Mouse (Mus musculus) bone marrow, adult 2 months (tissue): ENCODE data around the gene Tspo. TPM values are rescaled to one million over a fixed set of nuclear protein-coding genes. Genes with fewer than 3 reads are reported as not detected.

Experiments
- H3K27ac ChIP-seq: fragments of 200-500 bp; 2 replicates; pipeline ENCODE4 v1.5.1; 2012; ENCODE audit warnings: low read depth, mild to moderate bottlenecking, control low read depth, inconsistent platforms, low read length; ENCODE audit not compliant: control insufficient read depth, poor library complexity, insufficient read depth
- H3K4me1 ChIP-seq: fragments of 200-500 bp; 2 replicates; pipeline ENCODE4 v1.6.1; 2011; ENCODE audit warnings: low read length; ENCODE audit not compliant: control insufficient read depth, insufficient read depth
- H3K4me3 ChIP-seq: fragments of 200-500 bp; replicated peaks from 2 replicates; pipeline ENCODE3; 2011; ENCODE audit warnings: mild to moderate bottlenecking, low read depth, low read length, control low read depth; ENCODE audit not compliant: control insufficient read depth
- CTCF ChIP-seq: fragments of 200-500 bp; IDR thresholded peaks from 2 replicates; pipeline ENCODE4 v1.5.1; 2011; ENCODE audit warnings: low read length, control low read depth; ENCODE audit not compliant: control insufficient read depth, insufficient read depth
- POLR2A ChIP-seq: fragments of 200-500 bp; IDR thresholded peaks from 2 replicates; pipeline ENCODE4 v1.6.1; 2011; ENCODE audit warnings: low read depth, mild to moderate bottlenecking, control low read depth, low read length, borderline replicate concordance; ENCODE audit not compliant: control insufficient read depth
- WGBS: fragments of 180-500 bp; shearing (Covaris S2); methylation state at CpG from one replicate; pipeline ENCODE4 v1.1.7; 2018; 5-methylcytosine and 5-hydroxymethylcytosine counted together
- polyA plus RNA-seq: library from polyadenylated mRNA; stranded (reverse); fragments of >200 nt; gene quantifications from 2 replicates; pipeline ENCODE4 v1.2.4, GENCODE M21; 2011; ENCODE audit warnings: low replicate concordance; ENCODE audit not compliant: missing spikeins, insufficient read depth, insufficient read length

The Tspo gene
- polyA plus RNA-seq, 1 experiment = 97.0 TPM

DNA sequence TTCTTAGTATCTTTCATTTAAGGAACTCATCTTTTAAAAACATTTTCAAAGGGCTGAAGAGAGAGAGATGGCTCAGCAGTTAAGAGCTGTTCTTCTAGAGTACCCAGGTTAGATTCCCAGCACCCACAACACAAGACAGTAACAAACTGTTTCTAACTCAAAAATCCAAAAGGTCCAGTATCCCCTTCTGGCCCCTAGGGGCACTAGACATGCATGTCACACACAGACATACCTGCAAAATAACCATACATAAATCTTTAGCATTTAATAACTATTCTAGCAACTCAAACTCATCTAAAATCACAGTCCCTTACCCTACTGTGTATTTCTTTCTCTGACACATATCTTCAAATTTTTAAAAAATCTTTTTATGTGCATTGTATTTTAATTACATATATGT is 9.6 kb upstream of the Tspo start:
- TF ChIP-seq POLR2A (no peak), CTCF (no peak)
- no peak overlapping the region for H3K27ac ChIP-seq
- H3K4me3 ChIP-seq = no peak overlapping the region
- peaks cover 1% of the 10 kb centered on the region; the same call in 1 of the 2 replicates for H3K4me1 ChIP-seq

GRCm38 (mm10) chr15:83555161-83555974 is 8.0 kb upstream of the Tspo start:
- Histone ChIP-seq H3K4me1 (peaks cover 1% of the 10 kb centered on the region; the same call in 1 of the 2 replicates), H3K27ac (peak overlapping the region; percentile 98), H3K4me3 (peak overlapping the region; percentile 85)
- TF ChIP-seq POLR2A (peak; percentile 92; the same call in 1 of the 2 replicates), CTCF (no peak)
- WGBS = under 1% methylated on average over 74 of the region's 74 CpGs

- Histone ChIP-seq H3K4me3 (no peak overlapping the region), H3K4me1 (peaks cover 4% of the 10 kb centered on the region), H3K27ac (no peak overlapping the region; the same call in 1 of the 2 replicates)
- no peak for TF ChIP-seq POLR2A
- TF ChIP-seq CTCF = no peak
- WGBS = 12% methylated on average over 5 of the region's 5 CpGs
Observed at GRCm38 (mm10) chr15:83560941-83561477, 2.4 kb upstream of the Tspo start.

GRCm38 (mm10) chr15:83562626-83563270 is 644 bp upstream of the Tspo start:
- 11% methylated on average over 15 of the region's 15 CpGs for WGBS
- TF ChIP-seq POLR2A = no peak
- TF ChIP-seq CTCF = no peak
- peak overlapping the region; percentile 50 for H3K4me3 ChIP-seq
- H3K4me1 ChIP-seq = peaks cover 5% of the 10 kb centered on the region
- H3K27ac ChIP-seq = peak overlapping the region; percentile 92

- Histone ChIP-seq H3K4me1 (peaks cover 5% of the 10 kb centered on the region), H3K27ac (peak overlapping the region; percentile 92), H3K4me3 (peak overlapping the region; percentile 97)
- 1% methylated on average over 27 of the region's 27 CpGs for WGBS
- TF ChIP-seq CTCF = no peak
- no peak for TF ChIP-seq POLR2A
Observed at GRCm38 (mm10) chr15:83563857-83564651, 662 bp downstream of the Tspo start.

GRCm38 (mm10) chr15:83565434-83565833 is 2.0 kb downstream of the Tspo start:
- TF ChIP-seq POLR2A (no peak), CTCF (no peak)
- 53% methylated on average over 3 of the region's 3 CpGs for WGBS
- peak overlapping the region; percentile 16 for H3K27ac ChIP-seq
- H3K4me3 ChIP-seq = peak overlapping the region; percentile 14
- H3K4me1 ChIP-seq = peaks cover 5% of the 10 kb centered on the region

GRCm38 (mm10) chr15:83566006-83566405 is 2.6 kb downstream of the Tspo start:
- Histone ChIP-seq H3K27ac (peak overlapping the region; percentile 45), H3K4me3 (peak overlapping the region; percentile 35), H3K4me1 (peaks cover 5% of the 10 kb centered on the region)
- TF ChIP-seq CTCF (no peak), POLR2A (no peak)
- 51% methylated on average over 5 of the region's 5 CpGs for WGBS
